Mouse (Mus musculus): ENCODE data around the gene 6430571L13Rik.

- TF ChIP-seq UBTF (IDR thresholded peaks at IDR 0.05; ENCODE audit: borderline replicate concordance, insufficient read depth, low read depth, low read length) (no peak), CTCF (IDR thresholded peaks at IDR 0.05 in 2 of 3, conservative IDR thresholded peaks at IDR 0.05 in 1 of 3; ENCODE audit: control insufficient read depth in 1 of 3, insufficient read depth in 1 of 3, low read depth in 2 of 3, low read length in 3 of 3, poor library complexity in 1 of 3, severe bottlenecking in 1 of 3) (no peak), MAX (IDR thresholded peaks at IDR 0.05; ENCODE audit: low read length) (no peak), TAL1 (IDR thresholded peaks at IDR 0.05; ENCODE audit: low read length) (no peak), MAFK (IDR thresholded peaks at IDR 0.05; ENCODE audit: borderline replicate concordance, low read depth, low read length) (no peak), TBP (IDR thresholded peaks at IDR 0.05; ENCODE audit: low read depth, low read length) (no peak), USF1 (IDR thresholded peaks at IDR 0.05; ENCODE audit: low read depth, low read length) (no peak), ELF1 (IDR thresholded peaks at IDR 0.05; ENCODE audit: low read depth, low read length) (no peak), GABPA (IDR thresholded peaks at IDR 0.05; ENCODE audit: low read depth, low read length) (no peak), MXI1 (IDR thresholded peaks at IDR 0.05; ENCODE audit: low read depth, low read length) (no peak), RCOR1 (IDR thresholded peaks at IDR 0.05; ENCODE audit: low read depth, low read length) (no peak), KAT2A (conservative IDR thresholded peaks at IDR 0.05; ENCODE audit: low read depth, low read length) (no peak), GATA1 (IDR thresholded peaks at IDR 0.05; ENCODE audit: low read depth, low read length) (no peak), CHD2 (IDR thresholded peaks at IDR 0.05; ENCODE audit: low read length) (no peak)
These were observed 44.6 kb upstream of the 6430571L13Rik start, which contains the start of gene Cish for GRCm38 (mm10) chr9:107296016-107296040.
